Mouse (Mus musculus): Measurements from ENCODE around the gene Ddah2.

- TF ChIP-seq EP300 (IDR thresholded peaks at IDR 0.05; ENCODE audit: low read depth) = no peak
- no peak for TF ChIP-seq CTCF (IDR thresholded peaks at IDR 0.05; ENCODE audit: low read depth)
Measured at GRCm38 (mm10) chr17:35034896-35035295, 23.9 kb upstream of the Ddah2 start.

All from liver, embryonic 14.5 days (tissue).